ENCODE assay signal across 21 mouse cellular contexts in genomic region chr4:107091696-107092095, GRCm38 (mm10). TPM values are rescaled to one million over a fixed set of nuclear protein-coding genes. Genes with fewer than 3 reads are reported as not detected.
"Had no signal": no experiment of that assay in that cellular context is flagged by ENCODE, and none has a peak within 500 bp of the region (broad histone marks: within the 10 kb centered on the region; RNA-seq: fewer than 3 reads in every experiment).

No protein-coding gene starts in this region.

- H3K27me3 ChIP-seq: neural tube, embryonic 13.5 days; stomach, embryonic 15.5 days had no signal

- H3K9ac ChIP-seq: liver, embryonic 15.5 days; neural tube, embryonic 13.5 days; stomach, embryonic 15.5 days had no signal

- H3K4me3 ChIP-seq: layer of hippocampus, adult 2 months; liver, embryonic 15.5 days; neural tube, embryonic 13.5 days; stomach, embryonic 15.5 days had no signal

- DNase-seq: kidney, adult 11 months; kidney, adult 9 months; kidney, postnatal 36 days; lung, adult 2 months; lung, postnatal 36 days; midbrain, embryonic 14.5 days; retina, postnatal 1 day; right cerebral cortex, postnatal 4 days; thymus, postnatal 4 days had no signal

- H3K36me3 ChIP-seq: liver, embryonic 15.5 days; neural tube, embryonic 13.5 days; stomach, embryonic 15.5 days had no signal

- H3K4me2 ChIP-seq: liver, embryonic 11.5 days; liver, embryonic 15.5 days; neural tube, embryonic 13.5 days; stomach, embryonic 15.5 days had no signal

- ATAC-seq: lung, postnatal 0 days had no signal

- H3K4me1 ChIP-seq: stomach, embryonic 15.5 days had no signal

- H3K27ac ChIP-seq: kidney, postnatal 0 days; layer of hippocampus, adult 2 months; liver, embryonic 15.5 days; neural tube, embryonic 13.5 days; stomach, embryonic 15.5 days had no signal

- H3K9me3 ChIP-seq: liver, embryonic 15.5 days; neural tube, embryonic 13.5 days; stomach, embryonic 15.5 days had no signal

RNA-seq across cellular contexts. Expression of gene Cdcp2, which starts 5.0 kb away (rescaled TPM):
- total RNA-seq: layer of hippocampus, adult 2 months; layer of hippocampus, postnatal 10 days; left cerebral cortex, postnatal 4 days; megakaryocyte progenitor cell, adult 5-6 weeks; monocyte, adult 5-6 weeks had no signal
- polyA plus RNA-seq: liver, embryonic 11.5 days; liver, embryonic 15.5 days; lung, adult 2 months; midbrain, embryonic 14.5 days; neural tube, embryonic 13.5 days; spleen, adult 2 months; stomach, embryonic 15.5 days had no signal
